Mouse (Mus musculus) left cerebral cortex, adult 11 months (tissue): ENCODE data around the gene Mroh8.
"Not testable (repeated sequence)": the region's sequence is repeated elsewhere in the genome, so short reads cannot be mapped to it uniquely, and the experiment has no call there.

Experiments
- DNase-seq: peaks from one replicate; pipeline ENCODE4 v3.0.0; 2022; ENCODE audit warnings: low spot score

The Mroh8 gene

DNA sequence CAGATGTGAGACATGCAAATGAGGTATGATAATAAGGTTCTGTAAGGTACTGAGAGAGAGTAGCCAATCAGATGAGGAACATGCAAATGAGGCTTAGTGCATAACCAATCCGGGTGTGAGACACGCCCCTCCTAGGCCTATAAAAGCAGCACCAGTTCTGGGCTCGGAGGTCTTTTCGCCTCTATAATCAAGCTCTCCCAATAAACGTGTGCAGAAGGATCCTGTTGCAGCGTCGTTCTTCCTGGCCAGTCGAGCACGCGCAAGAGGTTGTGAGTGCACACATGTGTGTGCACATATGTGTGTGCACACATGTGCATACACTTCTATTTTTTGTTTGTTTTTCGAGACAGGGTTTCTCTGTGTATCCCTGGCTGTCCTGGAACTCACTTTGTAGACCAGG lies 80.9 kb downstream of the Mroh8 start:
- not testable (repeated sequence) for DNase-seq

DNA sequence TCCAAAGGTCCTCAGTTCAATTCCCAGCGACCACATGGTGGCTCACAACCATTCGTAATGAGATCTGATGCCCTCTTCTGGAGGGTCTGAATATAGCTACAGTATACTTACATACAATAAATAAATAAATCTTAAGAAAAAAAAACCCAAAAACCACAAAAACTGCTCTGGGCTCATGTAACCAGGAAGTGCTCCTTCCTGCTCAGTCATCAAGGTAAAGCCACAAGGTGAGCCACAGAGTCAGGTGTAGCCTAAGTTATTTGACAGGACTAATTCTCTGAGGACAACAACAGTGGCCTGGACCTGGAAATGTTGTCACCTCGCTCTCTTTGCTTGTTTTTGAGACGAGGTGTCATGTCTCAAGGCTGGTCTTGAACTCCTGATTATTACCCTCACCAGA lies 88.7 kb downstream of the Mroh8 start:
- DNase-seq, result no peak

DNA sequence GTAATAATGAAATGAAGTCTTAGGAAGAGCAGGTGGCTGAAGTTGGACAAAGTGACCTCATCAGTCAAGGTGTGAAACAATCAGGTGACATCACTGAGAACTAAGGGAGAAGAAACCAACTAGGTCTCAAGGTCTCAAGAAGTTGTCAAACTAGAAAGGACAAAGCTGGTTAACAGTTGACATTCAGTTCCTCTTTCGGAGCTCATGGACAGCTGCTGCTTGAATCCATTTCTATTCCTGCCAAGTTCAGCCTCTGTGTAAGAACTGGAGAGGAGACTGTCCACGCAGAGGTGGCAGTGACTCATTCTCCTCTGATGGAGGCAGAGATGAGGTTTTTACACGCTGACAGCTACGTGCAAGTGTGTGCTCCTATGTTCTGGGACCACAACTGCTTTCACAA lies 92.1 kb downstream of the Mroh8 start:
- DNase-seq, result no peak

DNA sequence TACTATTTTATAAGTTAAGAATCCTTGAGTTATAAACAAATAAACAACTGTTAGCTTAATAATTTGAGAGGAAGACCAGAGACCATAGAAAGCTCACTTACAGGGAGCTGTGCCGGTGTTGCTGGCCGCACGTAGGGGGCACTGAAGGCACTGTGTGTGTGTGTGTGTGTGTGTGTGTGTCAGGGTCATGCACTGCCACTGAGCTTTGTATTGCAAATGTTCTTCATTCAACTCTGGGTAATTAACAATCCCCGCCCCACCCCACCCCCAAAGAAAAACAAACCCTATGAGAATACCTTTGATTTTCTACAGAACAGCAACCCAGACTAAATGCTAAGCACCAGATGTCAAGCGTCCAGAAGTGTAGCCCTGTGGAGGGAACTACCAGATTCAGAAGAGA lies 92.8 kb downstream of the Mroh8 start:
- DNase-seq, result no peak

DNA sequence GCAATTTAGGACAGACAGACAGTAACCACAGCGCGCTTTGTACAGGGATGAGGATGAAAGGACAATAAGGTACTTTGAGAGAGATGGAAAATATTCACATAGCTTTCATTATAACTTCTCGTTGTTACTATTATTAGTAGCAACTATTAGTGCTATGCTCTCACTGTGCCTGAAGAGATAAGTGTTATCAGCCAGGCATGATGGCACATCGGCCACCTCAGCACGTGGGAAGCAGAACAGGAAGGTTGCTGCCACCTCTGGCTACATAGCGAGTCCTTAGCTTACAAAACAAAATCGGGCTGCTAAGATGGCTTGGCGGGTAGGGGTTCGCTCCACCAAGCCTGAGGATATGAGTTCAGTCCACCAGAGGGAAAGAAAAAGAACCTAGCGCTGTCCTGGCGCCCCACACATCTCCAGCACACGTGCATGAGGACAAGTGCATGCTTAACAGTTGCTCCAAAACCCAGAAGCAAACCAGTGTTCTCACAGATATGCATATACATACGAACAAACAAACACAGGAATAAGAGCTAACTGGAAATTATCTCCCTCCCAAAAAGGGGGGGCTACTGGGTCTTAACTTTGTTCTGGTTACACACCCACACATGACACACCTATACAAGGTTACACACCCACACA lies 94.2 kb downstream of the Mroh8 start:
- DNase-seq, result no peak

DNA sequence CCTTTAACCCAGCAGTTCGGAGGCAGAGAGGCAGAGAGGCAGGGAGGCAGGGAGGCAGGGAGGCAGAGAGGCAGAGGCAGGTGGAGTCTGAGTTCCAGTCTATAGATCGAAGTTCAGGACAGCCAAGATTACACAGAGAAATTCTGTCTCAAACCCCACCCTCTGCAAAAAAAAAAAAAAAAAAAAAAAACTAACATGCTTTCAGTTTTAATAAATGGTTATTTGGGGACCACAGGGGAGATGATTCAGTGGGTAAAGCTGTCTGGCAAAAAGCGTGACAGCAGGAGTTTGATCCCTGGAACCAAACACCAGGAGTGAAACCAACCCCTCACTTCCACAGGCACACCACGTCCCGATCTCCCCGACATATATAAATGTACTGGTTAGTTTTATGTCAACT lies 101.2 kb downstream of the Mroh8 start:
- DNase-seq, result no peak

DNA sequence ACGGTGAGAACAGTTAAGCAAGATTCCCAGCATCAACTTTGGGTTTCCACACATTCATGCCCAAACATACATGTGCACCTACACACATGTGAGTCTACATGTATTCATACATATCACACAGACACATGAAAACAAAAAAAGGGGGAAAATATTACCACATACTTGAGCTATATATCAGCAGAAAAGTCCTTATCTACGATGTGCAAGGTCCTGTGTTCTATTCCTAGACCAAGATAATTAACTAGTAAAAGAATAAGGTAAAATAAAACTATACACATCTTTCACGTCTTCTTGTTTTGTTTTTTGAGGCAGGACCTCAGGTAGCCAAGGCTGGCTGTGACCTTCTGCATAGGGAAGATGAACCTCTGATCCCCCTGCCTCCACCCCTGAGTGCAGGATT lies 103.1 kb downstream of the Mroh8 start:
- DNase-seq, result no peak

DNA sequence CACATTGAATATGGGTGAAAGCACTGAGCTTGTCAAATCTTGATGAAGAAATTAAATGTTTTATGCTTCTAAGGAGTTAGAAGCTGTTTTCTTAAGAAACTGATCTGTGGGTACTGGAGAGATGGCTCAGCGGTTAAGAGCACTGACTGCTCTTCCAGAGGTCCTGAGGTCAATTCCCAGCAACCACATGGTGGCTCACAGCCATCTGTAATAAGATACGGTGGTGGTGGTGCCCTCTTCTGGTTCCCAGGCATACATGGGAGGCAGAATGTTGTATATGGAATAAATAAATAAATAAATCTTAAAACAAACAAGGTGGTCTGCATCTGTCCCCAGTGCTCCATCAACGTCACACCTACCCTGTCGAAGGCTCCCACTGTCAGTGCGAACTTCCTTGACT lies 104.9 kb downstream of the Mroh8 start:
- DNase-seq, result no peak

DNA sequence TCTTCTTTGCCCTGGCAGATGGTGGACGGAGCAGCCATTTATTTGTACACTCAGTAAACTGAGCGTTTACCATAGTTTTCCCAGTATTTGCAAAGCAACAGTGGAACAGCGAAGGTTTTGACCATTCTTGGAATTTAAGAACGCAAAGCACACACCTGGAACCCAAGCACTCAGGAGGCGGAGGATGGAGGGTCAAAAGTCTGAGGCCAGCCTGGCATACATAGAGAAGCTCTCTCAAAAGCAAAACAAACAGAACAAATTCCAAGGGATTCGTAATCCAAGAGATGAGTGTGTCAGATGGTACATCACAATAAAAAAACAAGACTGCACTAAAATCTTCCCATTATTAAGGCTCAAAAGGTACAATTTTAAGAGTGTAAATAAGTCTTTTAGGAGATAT lies 105.8 kb downstream of the Mroh8 start:
- DNase-seq, result no peak

DNA sequence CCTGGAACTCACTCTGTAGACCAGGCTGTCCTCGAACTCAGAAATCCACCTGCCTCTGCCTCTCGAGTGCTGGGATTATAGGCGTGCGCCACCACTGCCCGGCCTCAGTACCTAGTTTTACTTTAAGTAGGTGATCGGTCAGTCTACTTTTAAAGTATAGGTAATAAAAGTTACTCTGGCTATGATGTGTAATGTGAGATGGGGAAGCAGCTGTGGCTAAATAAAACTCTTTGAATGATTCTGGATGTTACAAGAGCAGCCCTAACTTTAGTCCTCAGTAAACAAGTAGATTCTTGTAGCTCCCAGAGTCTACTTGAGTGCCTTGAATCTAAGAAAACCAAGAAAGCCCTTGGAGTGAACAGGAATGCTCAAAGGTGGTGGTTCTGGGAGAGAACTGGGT lies 106.4 kb downstream of the Mroh8 start:
- no peak for DNase-seq

DNA sequence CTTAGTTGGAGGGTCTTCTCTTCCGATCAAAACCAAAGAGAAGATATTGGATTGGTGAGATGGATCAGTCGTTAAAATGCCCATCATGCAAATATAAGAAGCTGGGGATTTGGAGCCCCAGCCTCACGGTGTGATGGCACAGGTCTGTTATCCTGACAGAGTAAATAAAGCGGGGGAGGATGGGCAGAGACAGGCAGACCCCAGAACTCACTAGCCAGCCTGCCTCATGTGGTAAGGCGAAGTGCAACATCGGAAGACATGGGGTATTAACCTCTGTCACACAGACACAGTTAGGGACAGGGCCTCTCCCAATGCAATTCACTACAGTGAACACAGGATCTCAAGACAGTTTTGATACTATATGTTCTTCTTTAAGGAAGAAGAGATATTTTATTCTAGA lies 108.7 kb downstream of the Mroh8 start:
- no peak for DNase-seq

DNA sequence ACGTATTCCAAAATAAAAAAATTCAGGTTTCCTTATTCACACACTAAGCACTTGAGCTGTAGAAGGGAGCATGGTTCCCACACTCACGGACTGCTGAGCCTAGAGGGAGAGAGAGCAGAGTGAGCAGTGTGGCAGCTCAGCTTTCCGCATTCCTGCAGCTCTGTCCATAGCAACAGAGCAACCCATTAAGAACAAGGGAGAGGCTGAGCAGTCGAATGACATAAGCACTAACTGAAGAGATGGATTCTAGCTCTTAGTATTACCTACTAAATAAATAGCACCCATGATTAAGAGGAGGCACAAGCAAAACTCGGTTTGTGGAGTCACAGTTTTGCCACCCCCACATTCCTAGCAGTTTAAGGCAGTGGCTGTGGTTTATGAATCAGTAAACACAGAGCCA lies 109.2 kb downstream of the Mroh8 start:
- no peak for DNase-seq

DNA sequence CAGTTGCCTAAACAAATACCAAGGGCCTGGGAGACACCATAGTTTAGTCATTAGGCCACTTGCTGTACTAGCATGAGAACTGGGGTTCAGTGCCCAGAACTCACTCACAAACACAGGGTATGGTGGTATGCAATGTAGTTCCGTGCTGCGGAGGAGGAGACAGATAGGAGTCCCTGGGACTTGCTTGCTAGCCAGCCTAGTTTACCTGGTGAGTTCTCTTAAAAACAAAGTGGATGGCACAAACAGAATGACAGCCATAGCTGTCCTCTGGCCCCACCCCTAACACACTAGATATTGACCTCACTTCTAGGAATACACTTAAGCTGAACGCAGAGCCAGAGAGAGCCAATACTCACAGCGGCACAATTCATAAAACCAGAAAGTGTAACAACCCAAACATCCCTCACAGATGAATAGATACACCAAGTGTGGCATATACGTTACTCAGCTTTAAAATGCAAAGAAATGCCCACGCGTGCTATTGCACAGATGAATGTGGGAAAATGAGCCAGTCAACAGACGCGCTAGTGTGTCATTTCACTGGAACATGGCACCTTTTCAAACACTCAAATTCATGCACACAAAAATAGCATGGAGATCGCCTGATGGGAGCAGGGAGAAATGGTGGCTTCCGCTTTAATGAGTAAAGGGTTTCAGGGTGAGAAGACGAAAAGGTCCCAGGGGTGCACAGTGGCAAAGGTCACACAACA lies 112.8 kb downstream of the Mroh8 start:
- DNase-seq, result peak; percentile 6

DNA sequence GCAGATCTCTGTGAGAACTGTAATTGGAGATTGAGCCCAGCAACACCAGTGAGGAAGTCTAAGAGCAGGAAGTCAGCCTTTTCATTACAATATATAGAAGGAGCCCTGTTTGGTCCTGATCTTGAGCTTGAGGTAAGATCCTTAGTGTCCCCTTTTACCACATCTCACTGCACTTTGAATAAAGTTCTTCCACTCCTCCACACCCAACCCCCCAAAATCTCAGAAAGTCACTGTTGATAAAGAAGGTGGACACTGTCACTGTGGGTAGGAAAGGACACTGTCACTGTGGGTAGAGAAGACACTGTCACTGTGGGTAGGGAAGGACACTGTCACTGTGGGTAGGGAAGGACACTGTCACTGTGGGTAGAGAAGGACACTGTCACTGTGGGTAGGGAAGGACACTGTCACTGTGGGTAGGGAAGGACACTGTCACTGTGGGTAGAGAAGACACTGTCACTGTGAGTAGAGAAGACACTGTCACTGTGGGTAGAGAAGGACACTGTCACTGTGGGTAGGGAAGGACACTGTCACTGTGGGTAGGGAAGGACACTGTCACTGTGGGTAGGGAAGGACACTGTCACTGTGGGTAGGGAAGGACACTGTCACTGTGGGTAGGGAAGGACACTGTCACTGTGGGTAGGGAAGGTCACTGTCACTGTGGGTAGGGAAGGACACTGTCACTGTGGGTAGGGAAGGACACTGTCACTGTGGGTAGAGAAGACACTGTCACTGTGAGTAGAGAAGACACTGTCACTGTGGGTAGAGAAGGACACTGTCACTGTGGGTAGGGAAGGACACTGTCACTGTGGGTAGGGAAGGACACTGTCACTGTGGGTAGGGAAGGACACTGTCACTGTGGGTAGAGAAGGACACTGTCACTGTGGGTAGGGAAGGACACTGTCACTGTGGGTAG lies 113.8 kb downstream of the Mroh8 start:
- DNase-seq, result not testable (repeated sequence)

DNA sequence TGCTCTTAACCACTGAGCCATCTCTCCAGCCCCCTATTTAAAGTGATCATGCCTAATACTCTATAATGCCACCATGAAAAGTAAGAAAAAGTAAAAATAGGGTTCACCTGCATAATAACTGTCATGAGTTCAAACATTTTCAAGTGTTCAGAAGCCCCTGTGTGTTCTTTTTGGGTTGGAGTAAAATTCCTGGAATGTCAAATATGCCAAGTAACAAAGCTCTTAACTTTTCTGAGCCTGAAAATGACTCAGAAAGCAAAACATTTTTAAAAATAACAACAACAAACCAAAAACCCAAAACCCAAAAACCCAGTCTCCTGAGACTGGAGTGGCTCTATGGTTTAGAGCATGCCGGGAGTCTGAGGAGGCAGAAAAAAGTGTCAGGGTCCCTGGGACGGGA lies 115.2 kb downstream of the Mroh8 start:
- DNase-seq, result no peak
